Mouse (Mus musculus): ENCODE data around the gene Rpgrip1l. TPM values are rescaled to one million over a fixed set of nuclear protein-coding genes. Genes with fewer than 3 reads are reported as not detected.
A peak's percentile ranks its signal among the peaks of the same experiment; 100 is the strongest.

Gene Rpgrip1l
- 4.4 and 5.5 TPM in 2 replicates for polyA plus RNA-seq (2015; fragmentation: Nextera tagmentation; extraction: Ambion mirVana)

- ATAC-seq (ENCODE audit: low FRiP score, low TSS enrichment) (peak; percentile 100), DNase-seq (ENCODE audit: low spot score) (peak; percentile 97)
- Histone ChIP-seq H3K4me2 (replicated peaks; ENCODE audit: low read depth) (peak within 1 kb of the TSS; percentile 71), H3K9me3 (ENCODE audit: control insufficient read depth, low read length) (no peaks in the 10 kb centered on the region), H3K36me3 (ENCODE audit: control insufficient read depth, insufficient read depth, low read length) (no peaks in the 10 kb centered on the region), H3K4me3 (ENCODE audit: low read depth, low read length) (peak within 1 kb of the TSS; percentile 71), H3K27ac (replicated peaks) (peak within 1 kb of the TSS; percentile 83), H3K27me3 (ENCODE audit: control insufficient read depth, insufficient read depth, low read length) (no peaks in the 10 kb centered on the region), H3K4me1 (replicated peaks; ENCODE audit: control insufficient read depth, insufficient read depth) (0 out of 2 replicates have a peak, but pooled peaks cover 4% of the 10 kb centered on the region), H3K9ac (ENCODE audit: low read length) (peak within 1 kb of the TSS; percentile 89)
- TF ChIP-seq EP300 (optimal IDR thresholded peaks at IDR 0.05) (no peak), CTCF (IDR thresholded peaks at IDR 0.05; ENCODE audit: low read depth) (no peak)
- whole genome bisulfite sequencing = under 1% methylated on average over 59 of the region's 59 CpGs
Observed at GRCm38 (mm10) chr8:91312835-91313832, at the start of gene Rpgrip1l, which contains the start of gene Fto. Gene Rpgrip1l, minus strand, starts transcription at chr8:91313262. Gene Fto, plus strand, starts transcription at chr8:91313525.

- Histone ChIP-seq H3K4me2 (replicated peaks; ENCODE audit: low read depth) (no peak overlapping the region), H3K36me3 (ENCODE audit: control insufficient read depth, insufficient read depth, low read length) (no peaks in the 10 kb centered on the region), H3K27ac (replicated peaks) (no peak overlapping the region), H3K4me1 (replicated peaks; ENCODE audit: control insufficient read depth, insufficient read depth) (no peaks in the 10 kb centered on the region), H3K9me3 (ENCODE audit: control insufficient read depth, low read length) (no peaks in the 10 kb centered on the region), H3K9ac (ENCODE audit: low read length) (no peak overlapping the region), H3K27me3 (ENCODE audit: control insufficient read depth, insufficient read depth, low read length) (no peaks in the 10 kb centered on the region), H3K4me3 (ENCODE audit: low read depth, low read length) (no peak overlapping the region)
- ATAC-seq (ENCODE audit: low FRiP score, low TSS enrichment) (no peak), DNase-seq (ENCODE audit: low spot score) (no peak)
- TF ChIP-seq EP300 (optimal IDR thresholded peaks at IDR 0.05) (no peak), CTCF (IDR thresholded peaks at IDR 0.05; ENCODE audit: low read depth) (no peak)
- 81% methylated on average over 10 of the region's 10 CpGs for WGBS
Observed at GRCm38 (mm10) chr8:91360644-91361357, 47.7 kb upstream of the Rpgrip1l start.

- Histone ChIP-seq H3K9me3 (ENCODE audit: control insufficient read depth, low read length) (no peaks in the 10 kb centered on the region), H3K36me3 (ENCODE audit: control insufficient read depth, insufficient read depth, low read length) (no peaks in the 10 kb centered on the region), H3K4me3 (ENCODE audit: low read depth, low read length) (no peak overlapping the region), H3K27me3 (ENCODE audit: control insufficient read depth, insufficient read depth, low read length) (no peaks in the 10 kb centered on the region), H3K4me2 (replicated peaks; ENCODE audit: low read depth) (no peak overlapping the region), H3K27ac (replicated peaks) (no peak overlapping the region), H3K9ac (ENCODE audit: low read length) (no peak overlapping the region), H3K4me1 (replicated peaks; ENCODE audit: control insufficient read depth, insufficient read depth) (no peaks in the 10 kb centered on the region)
- WGBS = 84% methylated on average over 9 of the region's 9 CpGs
- ATAC-seq (ENCODE audit: low FRiP score, low TSS enrichment) (no peak), DNase-seq (ENCODE audit: low spot score) (no peak)
- TF ChIP-seq EP300 (optimal IDR thresholded peaks at IDR 0.05) (no peak), CTCF (IDR thresholded peaks at IDR 0.05; ENCODE audit: low read depth) (no peak)
Observed at GRCm38 (mm10) chr8:91359511-91359910, 46.4 kb upstream of the Rpgrip1l start.

DNA sequence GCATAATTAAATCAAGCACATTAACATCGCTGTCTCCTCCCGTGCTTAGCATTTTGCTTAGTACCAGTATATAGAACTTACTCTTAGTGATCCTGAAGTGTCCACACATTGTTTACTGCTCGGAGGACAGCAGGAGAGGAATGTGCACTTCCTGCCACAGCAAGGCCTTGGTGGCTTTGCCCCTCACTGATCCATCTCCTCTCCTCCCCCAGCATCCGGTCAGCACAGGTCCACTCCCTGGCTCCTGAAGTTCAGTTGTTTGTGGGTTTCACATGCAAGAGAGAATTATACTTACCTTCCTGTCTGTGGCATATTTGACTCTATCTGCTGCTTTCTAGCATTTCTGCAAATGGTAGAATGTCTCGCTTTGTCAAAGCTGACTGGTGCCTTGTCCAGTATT, 45.0 kb upstream of the Rpgrip1l start:
- Histone ChIP-seq H3K9me3 (ENCODE audit: control insufficient read depth, low read length) (no peaks in the 10 kb centered on the region), H3K27me3 (ENCODE audit: control insufficient read depth, insufficient read depth, low read length) (no peaks in the 10 kb centered on the region), H3K36me3 (ENCODE audit: control insufficient read depth, insufficient read depth, low read length) (no peaks in the 10 kb centered on the region), H3K9ac (ENCODE audit: low read length) (no peak overlapping the region), H3K4me1 (replicated peaks; ENCODE audit: control insufficient read depth, insufficient read depth) (no peaks in the 10 kb centered on the region), H3K4me3 (ENCODE audit: low read depth, low read length) (no peak overlapping the region), H3K4me2 (replicated peaks; ENCODE audit: low read depth) (no peak overlapping the region), H3K27ac (replicated peaks) (no peak overlapping the region)
- WGBS = 82% methylated on average over 5 of the region's 5 CpGs
- TF ChIP-seq EP300 (optimal IDR thresholded peaks at IDR 0.05) (no peak), CTCF (IDR thresholded peaks at IDR 0.05; ENCODE audit: low read depth) (no peak)
- DNase-seq (ENCODE audit: low spot score) (no peak), ATAC-seq (ENCODE audit: low FRiP score, low TSS enrichment) (no peak)

- no peak overlapping the region for H3K4me3 ChIP-seq (ENCODE audit: low read depth, low read length)
- no peak overlapping the region for H3K9ac ChIP-seq (ENCODE audit: low read length)
- DNase-seq (ENCODE audit: low spot score) (no peak), ATAC-seq (ENCODE audit: low FRiP score, low TSS enrichment) (no peak)
- 83% methylated on average over 4 of the region's 4 CpGs for WGBS
- H3K27ac ChIP-seq (replicated peaks) = no peak overlapping the region
- H3K36me3 ChIP-seq (ENCODE audit: control insufficient read depth, insufficient read depth, low read length) = no peaks in the 10 kb centered on the region
- no peaks in the 10 kb centered on the region for H3K4me1 ChIP-seq (replicated peaks; ENCODE audit: control insufficient read depth, insufficient read depth)
- no peak overlapping the region for H3K4me2 ChIP-seq (replicated peaks; ENCODE audit: low read depth)
- H3K27me3 ChIP-seq (ENCODE audit: control insufficient read depth, insufficient read depth, low read length) = no peaks in the 10 kb centered on the region
- TF ChIP-seq CTCF (IDR thresholded peaks at IDR 0.05; ENCODE audit: low read depth) (no peak), EP300 (optimal IDR thresholded peaks at IDR 0.05) (no peak)
- H3K9me3 ChIP-seq (ENCODE audit: control insufficient read depth, low read length) = no peaks in the 10 kb centered on the region
Observed at GRCm38 (mm10) chr8:91357493-91358014, 44.5 kb upstream of the Rpgrip1l start.

Data from stomach, postnatal 0 days (tissue).